Mouse (Mus musculus) embryonic facial prominence, embryonic 15.5 days (tissue): Measurements from ENCODE around the gene Gm5152. TPM values are rescaled to one million over a fixed set of nuclear protein-coding genes. Genes with fewer than 3 reads are reported as not detected.
"Not testable (repeated sequence)": the region's sequence is repeated elsewhere in the genome, so short reads cannot be mapped to it uniquely, and the experiment has no call there.

ENCODE experiments used
- ATAC-seq: fragments of 200-750 bp; cut with Nextera tagmentation; 2 replicates; pipeline ENCODE4 v1.8.0; 2017; ENCODE audit warnings: low read depth, moderate TSS enrichment; ENCODE audit not compliant: insufficient number of reproducible peaks, low FRiP score, low TSS enrichment
- H3K27ac ChIP-seq: fragments of 300-500 bp; sonication (generic); replicated peaks from 2 replicates; pipeline ENCODE4 v1.5.1; 2015; ENCODE audit warnings: mild to moderate bottlenecking, inconsistent platforms
- H3K27me3 ChIP-seq: fragments of 300-500 bp; sonication (generic); 2 replicates; pipeline ENCODE4 v1.6.1; 2015; ENCODE audit warnings: inconsistent platforms
- H3K36me3 ChIP-seq: fragments of 300-500 bp; sonication (generic); 2 replicates; pipeline ENCODE4 v1.6.1; 2015; ENCODE audit warnings: mild to moderate bottlenecking, inconsistent platforms
- H3K4me1 ChIP-seq: fragments of 300-500 bp; sonication (generic); 2 replicates; pipeline ENCODE4 v1.6.1; 2015; ENCODE audit warnings: inconsistent platforms
- H3K4me2 ChIP-seq: fragments of 300-500 bp; sonication (generic); replicated peaks from 2 replicates; pipeline ENCODE4 v1.6.1; 2015; ENCODE audit warnings: mild to moderate bottlenecking, inconsistent platforms
- H3K4me3 ChIP-seq: fragments of 300-500 bp; sonication (generic); replicated peaks from 2 replicates; pipeline ENCODE4 v1.5.1; 2015; ENCODE audit warnings: mild to moderate bottlenecking, inconsistent platforms
- H3K9ac ChIP-seq: fragments of 300-500 bp; sonication (generic); 2 replicates; pipeline ENCODE4 v1.6.1; 2015; ENCODE audit warnings: inconsistent platforms
- H3K9me3 ChIP-seq: fragments of 300-500 bp; sonication (generic); replicated peaks from 2 replicates; pipeline ENCODE4 v1.6.1; 2016; ENCODE audit warnings: inconsistent platforms
- WGBS: fragments of 180-500 bp; shearing (Covaris S2); methylation state at CpG from one replicate; pipeline ENCODE4 v1.1.7; 2015; 5-methylcytosine and 5-hydroxymethylcytosine counted together
- polyA plus RNA-seq: library from polyadenylated mRNA; unstranded; fragments of >200 nt; fragmentation: Nextera tagmentation; extraction: Ambion mirVana; gene quantifications from 2 replicates; pipeline ENCODE4 v1.2.1, GENCODE M21; 2015

Gene Gm5152
- not detected in 2 replicates for polyA plus RNA-seq

GRCm38 (mm10) chr5:10246426-10246825 lies at the start of gene Gm5152:
Gene Gm5152 (minus strand): TSS chr5:10246526.
- not testable (repeated sequence) for H3K27me3 ChIP-seq, H3K9me3 ChIP-seq, H3K27ac ChIP-seq, H3K9ac ChIP-seq, H3K36me3 ChIP-seq, H3K4me1 ChIP-seq, H3K4me3 ChIP-seq, ATAC-seq, H3K4me2 ChIP-seq
- no CpG with 5 or more reads among the region's 1 CpGs for WGBS

- H3K4me2 ChIP-seq, H3K4me1 ChIP-seq, H3K36me3 ChIP-seq, H3K4me3 ChIP-seq, H3K9ac ChIP-seq, H3K9me3 ChIP-seq, ATAC-seq, H3K27me3 ChIP-seq, H3K27ac ChIP-seq: not testable (repeated sequence)
- WGBS = 76% methylated on average over 1 of the region's 1 CpGs
Observed at GRCm38 (mm10) chr5:10254768-10255167, 8.4 kb upstream of the Gm5152 start.

GRCm38 (mm10) chr5:10245770-10246169 lies 556 bp downstream of the Gm5152 start:
- not testable (repeated sequence) for H3K4me3 ChIP-seq, H3K4me1 ChIP-seq, H3K9me3 ChIP-seq, H3K27ac ChIP-seq, ATAC-seq, H3K27me3 ChIP-seq, H3K9ac ChIP-seq, H3K4me2 ChIP-seq, H3K36me3 ChIP-seq

- not testable (repeated sequence) for H3K9ac ChIP-seq, H3K9me3 ChIP-seq, H3K36me3 ChIP-seq, H3K27ac ChIP-seq, H3K4me3 ChIP-seq, H3K27me3 ChIP-seq, ATAC-seq, H3K4me2 ChIP-seq, H3K4me1 ChIP-seq
- 86% methylated on average over 3 of the region's 3 CpGs for WGBS
Observed at GRCm38 (mm10) chr5:10240436-10240835, 5.9 kb downstream of the Gm5152 start.

GRCm38 (mm10) chr5:10220317-10220716 lies 26.0 kb downstream of the Gm5152 start:
- no peaks in the 10 kb centered on the region for H3K27me3 ChIP-seq
- ATAC-seq = no peak
- H3K4me2 ChIP-seq = no peak overlapping the region
- H3K4me1 ChIP-seq = no peaks in the 10 kb centered on the region
- H3K9me3 ChIP-seq = no peaks in the 10 kb centered on the region
- H3K36me3 ChIP-seq = no peaks in the 10 kb centered on the region
- no peak overlapping the region for H3K27ac ChIP-seq
- no peak overlapping the region for H3K9ac ChIP-seq
- H3K4me3 ChIP-seq = no peak overlapping the region

- H3K4me3 ChIP-seq = no peak overlapping the region
- no peaks in the 10 kb centered on the region for H3K27me3 ChIP-seq
- no peaks in the 10 kb centered on the region for H3K36me3 ChIP-seq
- no peak overlapping the region for H3K27ac ChIP-seq
- H3K9me3 ChIP-seq = no peaks in the 10 kb centered on the region
- no peak for ATAC-seq
- WGBS = 82% methylated on average over 1 of the region's 1 CpGs
- no peaks in the 10 kb centered on the region for H3K4me1 ChIP-seq
- H3K9ac ChIP-seq = no peak overlapping the region
- no peak overlapping the region for H3K4me2 ChIP-seq
Observed at GRCm38 (mm10) chr5:10203067-10203466, 43.3 kb downstream of the Gm5152 start.

GRCm38 (mm10) chr5:10196880-10197279 lies 49.4 kb downstream of the Gm5152 start:
- Histone ChIP-seq H3K4me3 (no peak overlapping the region), H3K4me1 (no peaks in the 10 kb centered on the region), H3K9me3 (no peaks in the 10 kb centered on the region), H3K27ac (no peak overlapping the region), H3K27me3 (no peaks in the 10 kb centered on the region), H3K9ac (no peak overlapping the region), H3K4me2 (no peak overlapping the region), H3K36me3 (no peaks in the 10 kb centered on the region)
- ATAC-seq = no peak
- WGBS = 69% methylated on average over 1 of the region's 1 CpGs
